Mouse (Mus musculus) forebrain, embryonic 14.5 days (tissue): ENCODE data around the gene Ptprt. TPM values are rescaled to one million over a fixed set of nuclear protein-coding genes. Genes with fewer than 3 reads are reported as not detected.

ENCODE experiments used
- ATAC-seq: fragments of 200-750 bp; cut with Nextera tagmentation; 2 replicates; pipeline ENCODE4 v1.8.0; 2017; ENCODE audit warnings: mild to moderate bottlenecking, moderate library complexity
- DNase-seq: peaks from one replicate; pipeline ENCODE4 v3.0.0-alpha.2; 2015; ENCODE audit warnings: low spot score
- H3K27ac ChIP-seq: fragments of 300-500 bp; sonication (generic); 2 replicates; pipeline ENCODE4 v1.5.1; 2014; ENCODE audit warnings: low read depth, mild to moderate bottlenecking, control low read depth, low read length, moderate library complexity
- H3K27me3 ChIP-seq: fragments of 300-500 bp; sonication (generic); replicated peaks from 2 replicates; pipeline ENCODE4 v1.6.1; 2014; ENCODE audit warnings: low read length, control low read depth, mixed read lengths; ENCODE audit not compliant: control insufficient read depth, insufficient read depth
- H3K36me3 ChIP-seq: fragments of 300-500 bp; sonication (generic); 2 replicates; pipeline ENCODE4 v1.6.1; 2014; ENCODE audit warnings: low read length, control low read depth; ENCODE audit not compliant: control insufficient read depth, insufficient read depth
- H3K4me1 ChIP-seq: fragments of 300-500 bp; sonication (generic); 2 replicates; pipeline ENCODE4 v1.6.1; 2014; ENCODE audit warnings: antibody characterized with exemption, low read length, control low read depth; ENCODE audit not compliant: control insufficient read depth, insufficient read depth
- H3K4me2 ChIP-seq: fragments of 300-500 bp; sonication (generic); 2 replicates; pipeline ENCODE4 v1.6.1; 2014; ENCODE audit warnings: mild to moderate bottlenecking, control low read depth, low read length
- H3K4me3 ChIP-seq: fragments of 300-500 bp; sonication (generic); 2 replicates; pipeline ENCODE4 v1.5.1; 2014; ENCODE audit warnings: low read depth, low read length, control low read depth
- H3K9ac ChIP-seq: fragments of 300-500 bp; sonication (generic); 2 replicates; pipeline ENCODE4 v1.6.1; 2014; ENCODE audit warnings: mild to moderate bottlenecking, low read length, control low read depth, moderate library complexity
- H3K9me3 ChIP-seq: fragments of 300-500 bp; sonication (generic); replicated peaks from 2 replicates; pipeline ENCODE4 v1.6.1; 2016; ENCODE audit warnings: low read length, control low read depth, mixed read lengths; ENCODE audit not compliant: control insufficient read depth
- WGBS: fragments of 180-500 bp; shearing (Covaris S2); extraction: QIAGEN DNeasy Blood & Tissue Kit; methylation state at CpG from one replicate; pipeline ENCODE4 v1.1.7; 2014; 5-methylcytosine and 5-hydroxymethylcytosine counted together
- polyA plus RNA-seq: library from polyadenylated mRNA; unstranded; fragments of >200 nt; fragmentation: Nextera tagmentation; extraction: Ambion mirVana; gene quantifications from 2 replicates; pipeline ENCODE4 v1.2.1, GENCODE M21; 2014

Ptprt gene
- polyA plus RNA-seq, 1 experiment from 2014 or later: 3.6 TPM

DNA sequence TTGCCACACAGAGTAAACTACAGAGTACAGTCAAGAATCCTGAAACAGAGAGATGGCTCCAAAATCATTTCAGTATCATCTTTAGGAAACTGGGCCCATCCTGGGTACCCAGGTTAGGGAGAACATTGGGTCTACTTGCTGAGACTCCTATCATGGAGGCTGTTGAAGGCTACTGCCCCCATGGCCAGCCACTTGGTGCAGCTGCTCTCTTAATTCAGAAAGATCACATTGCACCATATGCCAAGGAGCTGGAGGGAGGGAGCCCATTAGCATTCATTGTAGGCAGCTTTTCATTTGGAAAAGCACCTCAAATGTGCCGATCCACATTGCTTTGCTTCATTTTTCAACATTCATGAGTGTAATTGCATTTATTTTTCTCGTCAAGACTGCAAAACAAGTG is 319.1 kb downstream of the Ptprt start:
- peak; percentile 61 for ATAC-seq
- DNase-seq: peak; percentile 43
- H3K4me3 ChIP-seq: no peak overlapping the region
- H3K4me1 ChIP-seq: peaks cover 3% of the 10 kb centered on the region
- WGBS: 31% methylated on average over 2 of the region's 2 CpGs
- no peaks in the 10 kb centered on the region for H3K27me3 ChIP-seq
- no peak overlapping the region for H3K27ac ChIP-seq
- no peak overlapping the region for H3K9ac ChIP-seq
- H3K4me2 ChIP-seq: no peak overlapping the region
- H3K36me3 ChIP-seq: no peaks in the 10 kb centered on the region
- H3K9me3 ChIP-seq: no peaks in the 10 kb centered on the region

DNA sequence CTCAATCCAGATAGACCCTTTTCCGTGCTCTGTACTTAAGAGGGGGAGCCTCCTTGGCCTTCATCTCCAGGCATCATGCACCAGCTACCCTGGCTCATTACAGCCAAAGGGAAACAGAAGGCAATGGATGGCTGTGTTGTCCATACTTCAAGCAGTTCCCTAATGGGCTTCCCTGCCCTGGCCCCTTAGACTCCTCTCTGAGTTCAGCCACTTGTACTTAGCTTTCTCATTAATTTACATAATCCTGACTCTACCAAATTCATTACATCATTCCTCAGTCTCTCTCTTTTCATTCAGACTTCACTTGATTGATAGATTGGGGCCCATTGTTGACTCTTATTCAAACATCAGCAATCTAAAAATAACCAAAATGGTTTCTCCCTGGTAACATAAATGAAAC is 320.7 kb downstream of the Ptprt start:
- no peak overlapping the region for H3K4me3 ChIP-seq
- DNase-seq (peak; percentile 67), ATAC-seq (peak; percentile 91)
- H3K27ac ChIP-seq: no peak overlapping the region
- 0 out of 2 replicates have a peak, but pooled peaks cover 3% of the 10 kb centered on the region for H3K27me3 ChIP-seq
- H3K4me2 ChIP-seq: no peak overlapping the region
- H3K9ac ChIP-seq: no peak overlapping the region
- H3K9me3 ChIP-seq: no peaks in the 10 kb centered on the region
- H3K36me3 ChIP-seq: no peaks in the 10 kb centered on the region
- peaks cover 3% of the 10 kb centered on the region for H3K4me1 ChIP-seq
- 16% methylated on average over 1 of the region's 1 CpGs for WGBS

DNA sequence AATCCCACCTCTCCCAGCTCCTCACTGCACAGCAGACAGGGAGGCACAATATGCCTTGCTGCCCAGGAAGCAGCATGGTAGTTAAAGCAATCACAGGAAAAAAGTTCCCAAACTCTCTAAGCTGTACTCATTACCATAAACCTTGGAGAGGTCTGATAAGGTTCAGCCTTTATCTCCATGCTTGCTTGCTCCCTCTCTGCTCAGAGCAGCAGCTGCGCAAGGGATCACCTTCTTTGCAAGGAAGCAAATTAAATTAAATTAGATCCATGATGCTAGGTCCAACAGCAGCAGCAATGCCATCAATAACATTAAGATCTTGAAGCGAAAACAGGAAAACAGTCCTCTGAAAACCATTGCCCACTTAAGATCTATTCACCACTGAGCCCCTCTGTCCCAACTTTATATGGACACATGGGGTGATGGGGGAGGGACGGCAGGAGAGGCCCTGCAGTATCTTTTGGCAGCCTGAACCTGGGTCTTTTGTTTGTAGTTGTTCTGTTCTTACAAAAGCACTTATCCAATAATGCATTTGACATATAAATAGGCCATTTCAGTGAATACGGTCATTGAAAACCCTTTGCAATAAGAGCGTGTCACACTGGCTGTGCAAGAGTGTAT is 328.8 kb downstream of the Ptprt start:
- H3K9ac ChIP-seq: no peak overlapping the region
- DNase-seq (peak; percentile 46), ATAC-seq (peak; percentile 62)
- H3K27me3 ChIP-seq: 0 out of 2 replicates have a peak, but pooled peaks cover 6% of the 10 kb centered on the region
- no peak overlapping the region for H3K27ac ChIP-seq
- H3K36me3 ChIP-seq: no peaks in the 10 kb centered on the region
- no peak overlapping the region for H3K4me2 ChIP-seq
- 5% methylated on average over 5 of the region's 5 CpGs for WGBS
- no peak overlapping the region for H3K4me3 ChIP-seq
- peaks cover 9% of the 10 kb centered on the region for H3K4me1 ChIP-seq
- H3K9me3 ChIP-seq: no peaks in the 10 kb centered on the region

DNA sequence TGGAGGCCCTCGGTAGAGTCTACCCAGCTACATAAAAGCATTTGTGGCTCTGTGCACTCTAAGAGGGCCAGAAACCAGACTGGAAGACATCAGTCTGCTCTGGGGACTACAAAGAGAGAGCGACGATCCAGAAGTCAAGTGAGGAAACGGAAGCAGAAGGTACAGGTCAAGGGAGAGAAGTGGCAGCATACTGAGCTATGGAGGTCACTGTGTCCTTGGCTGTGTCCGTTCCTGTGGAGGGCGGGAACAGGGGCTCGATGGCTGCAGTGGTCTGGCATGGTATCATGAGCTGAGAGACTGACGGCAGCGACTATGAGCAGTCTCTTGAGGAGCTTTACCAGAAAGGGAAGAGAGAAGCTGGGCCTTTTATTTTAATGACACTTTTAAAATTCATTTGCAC is 331.5 kb downstream of the Ptprt start:
- Histone ChIP-seq H3K9ac (no peak overlapping the region), H3K27me3 (no peaks in the 10 kb centered on the region), H3K4me3 (no peak overlapping the region), H3K9me3 (no peaks in the 10 kb centered on the region), H3K36me3 (no peaks in the 10 kb centered on the region), H3K4me1 (peaks cover 9% of the 10 kb centered on the region), H3K27ac (no peak overlapping the region), H3K4me2 (no peak overlapping the region)
- DNase-seq (no peak), ATAC-seq (no peak)
- 88% methylated on average over 9 of the region's 9 CpGs for WGBS

DNA sequence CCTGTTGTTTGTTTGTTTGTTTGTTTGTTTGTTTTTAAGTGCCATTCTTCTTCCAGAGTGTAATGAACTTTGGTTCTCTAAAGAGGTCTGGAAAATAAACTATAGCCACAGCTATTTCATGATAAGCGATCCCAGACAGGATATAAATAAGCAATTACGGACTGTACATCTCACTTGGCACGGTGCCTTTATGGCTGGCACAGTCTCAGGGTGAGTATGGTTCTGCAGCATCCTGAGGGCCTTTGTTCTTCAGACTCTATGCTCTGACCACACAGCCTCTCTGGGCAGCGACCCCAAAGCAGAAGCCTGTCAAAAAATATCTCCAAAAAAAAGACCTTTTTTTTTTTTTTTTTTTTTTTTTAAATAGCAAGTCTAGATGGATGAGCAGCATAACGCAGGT is 338.5 kb downstream of the Ptprt start:
- WGBS: 41% methylated on average over 5 of the region's 5 CpGs
- peak; percentile 47 for DNase-seq

DNA sequence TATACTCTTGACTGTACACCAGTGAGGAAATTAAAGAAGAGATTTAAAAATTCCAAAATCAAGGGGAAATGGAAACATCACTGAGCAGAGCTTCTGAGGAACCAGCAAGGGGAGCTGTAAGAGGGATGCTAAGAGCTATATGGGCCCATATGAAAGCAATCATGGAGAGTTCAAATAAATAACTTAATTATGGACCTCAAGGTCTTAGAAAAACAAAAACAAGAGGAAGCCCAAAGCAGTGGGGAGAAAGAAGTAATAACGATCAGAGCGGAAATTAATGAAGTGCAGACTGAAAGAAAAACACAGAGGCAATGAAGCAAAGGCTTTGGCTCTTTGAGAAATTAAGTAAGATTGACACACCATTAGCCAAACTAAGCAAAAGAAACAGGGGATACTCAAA is 353.0 kb downstream of the Ptprt start:
- H3K4me2 ChIP-seq: no peak overlapping the region
- DNase-seq: no peak
- H3K27me3 ChIP-seq: no peaks in the 10 kb centered on the region
- WGBS: 16% methylated on average over 2 of the region's 2 CpGs
- no peak overlapping the region for H3K27ac ChIP-seq
- no peak overlapping the region for H3K9ac ChIP-seq
- no peaks in the 10 kb centered on the region for H3K4me1 ChIP-seq
- H3K9me3 ChIP-seq: no peaks in the 10 kb centered on the region; the same call in 1 of the 2 replicates
- no peak for ATAC-seq
- H3K4me3 ChIP-seq: no peak overlapping the region
- no peaks in the 10 kb centered on the region for H3K36me3 ChIP-seq

More for the DNA sequence above, 338.5 kb downstream of the Ptprt start:
- 0 out of 2 replicates have a peak, but pooled peaks cover 2% of the 10 kb centered on the region for H3K9me3 ChIP-seq
- H3K36me3 ChIP-seq: no peaks in the 10 kb centered on the region
- no peak overlapping the region for H3K27ac ChIP-seq
- peaks cover 7% of the 10 kb centered on the region; the same call in 1 of the 2 replicates for H3K4me1 ChIP-seq
- H3K27me3 ChIP-seq: no peaks in the 10 kb centered on the region
- no peak overlapping the region for H3K4me3 ChIP-seq
- ATAC-seq: no peak
- no peak overlapping the region for H3K9ac ChIP-seq
- no peak overlapping the region for H3K4me2 ChIP-seq

DNA sequence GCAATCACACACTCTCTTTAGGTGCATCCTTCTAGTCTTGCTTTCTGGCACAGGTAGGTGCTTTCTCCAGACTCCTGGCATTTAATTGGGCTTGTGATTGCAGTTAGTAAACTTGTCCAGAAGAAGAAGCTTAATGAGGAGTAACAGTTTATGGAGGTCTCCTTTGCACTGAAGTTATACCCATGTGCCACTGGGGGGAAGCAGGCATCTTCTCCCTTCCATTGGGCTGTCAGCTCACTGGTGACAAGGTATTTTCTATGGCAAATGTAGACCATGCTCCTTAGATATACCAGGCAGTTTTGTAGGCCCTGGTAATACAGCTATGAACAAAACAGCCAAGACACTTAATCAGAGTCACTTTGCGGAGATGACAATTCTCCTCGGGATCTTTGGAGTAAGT is 366.9 kb downstream of the Ptprt start:
- peak; percentile 33 for DNase-seq
- Histone ChIP-seq H3K27me3 (no peaks in the 10 kb centered on the region), H3K4me1 (no peaks in the 10 kb centered on the region), H3K9ac (no peak overlapping the region), H3K27ac (no peak overlapping the region), H3K4me2 (no peak overlapping the region), H3K9me3 (no peaks in the 10 kb centered on the region), H3K36me3 (no peaks in the 10 kb centered on the region), H3K4me3 (no peak overlapping the region)
- WGBS: 86% methylated on average over 2 of the region's 2 CpGs
- ATAC-seq: no peak

DNA sequence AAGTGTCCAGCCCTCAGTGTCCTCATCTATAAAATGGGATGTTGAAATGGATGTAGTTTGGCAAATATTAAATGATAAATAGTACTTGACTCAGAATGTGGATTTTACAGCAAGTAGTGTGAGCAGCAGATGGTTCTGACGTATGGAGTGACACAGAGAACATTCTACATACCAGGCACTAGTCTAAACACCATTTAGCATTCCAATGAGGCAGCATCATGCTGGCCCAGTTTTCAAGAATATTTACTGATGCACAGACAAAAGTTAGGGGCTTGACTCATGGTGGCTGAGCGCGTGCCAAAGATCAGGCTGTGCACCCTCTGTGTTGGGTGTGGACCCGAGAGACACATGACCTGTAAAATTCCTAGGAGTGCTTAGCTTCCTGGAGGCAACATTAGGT is 378.3 kb downstream of the Ptprt start:
- Histone ChIP-seq H3K4me1 (peaks cover 14% of the 10 kb centered on the region; the same call in 1 of the 2 replicates), H3K36me3 (no peaks in the 10 kb centered on the region), H3K27me3 (no peaks in the 10 kb centered on the region), H3K4me2 (no peak overlapping the region), H3K4me3 (no peak overlapping the region), H3K27ac (peak overlapping the region; percentile 67), H3K9me3 (no peaks in the 10 kb centered on the region), H3K9ac (no peak overlapping the region)
- DNase-seq (peak; percentile 85), ATAC-seq (peak; percentile 87)
- 52% methylated on average over 4 of the region's 4 CpGs for WGBS

DNA sequence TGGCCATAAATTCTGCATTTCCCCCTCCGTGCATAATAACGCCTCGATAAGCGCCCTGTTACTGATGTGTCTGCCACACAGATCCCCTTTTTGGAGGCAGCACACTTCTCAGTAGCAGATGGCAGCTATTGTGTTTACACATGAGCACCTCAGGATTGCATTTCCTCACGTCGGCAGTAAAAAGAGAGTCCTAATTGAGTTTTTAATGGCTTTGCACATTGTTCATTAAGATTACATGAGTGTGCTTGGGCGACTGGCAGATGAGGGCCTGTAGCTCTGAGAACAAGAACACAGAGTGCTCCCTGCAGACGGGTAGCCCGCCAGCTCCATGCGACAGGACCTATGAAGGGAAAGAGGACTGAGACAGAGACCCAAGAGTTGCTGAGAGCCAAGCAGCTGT is 378.8 kb downstream of the Ptprt start:
- H3K27ac ChIP-seq: peak overlapping the region; percentile 67
- H3K9ac ChIP-seq: no peak overlapping the region
- H3K9me3 ChIP-seq: no peaks in the 10 kb centered on the region
- H3K4me3 ChIP-seq: no peak overlapping the region
- peak; percentile 96 for ATAC-seq
- H3K4me1 ChIP-seq: peaks cover 14% of the 10 kb centered on the region; the same call in 1 of the 2 replicates
- 0 out of 2 replicates have a peak overlapping the region, but pooled peaks have one; percentile 8 for H3K4me2 ChIP-seq
- 5% methylated on average over 10 of the region's 10 CpGs for WGBS
- DNase-seq: peak; percentile 93
- H3K36me3 ChIP-seq: no peaks in the 10 kb centered on the region
- no peaks in the 10 kb centered on the region for H3K27me3 ChIP-seq
